Mouse (Mus musculus): ENCODE data around the gene Spon1. TPM values are rescaled to one million over a fixed set of nuclear protein-coding genes. Genes with fewer than 3 reads are reported as not detected.

Spon1 gene
- polyA plus RNA-seq, 2 experiments, result 9.0 to 13.8 TPM

DNA sequence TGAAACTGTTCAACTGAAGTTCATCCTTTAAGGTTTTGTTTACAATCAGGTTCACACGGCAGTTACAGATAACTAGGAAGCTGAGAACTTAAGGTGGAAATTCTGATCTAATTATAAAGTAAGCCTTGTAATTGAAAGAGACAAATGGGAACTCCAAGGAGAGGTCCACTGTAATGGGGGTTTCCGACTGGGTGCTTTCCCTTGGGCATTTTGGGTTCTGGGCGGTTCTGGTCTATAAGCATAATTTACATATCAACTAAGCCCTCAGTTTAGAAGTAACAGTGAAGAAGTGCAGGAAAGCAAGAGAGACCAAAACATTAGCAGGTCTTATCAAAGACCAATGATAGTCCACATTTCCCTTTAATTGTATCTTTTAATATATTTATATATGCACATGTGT is 318.0 kb downstream of the Spon1 start:
- Histone ChIP-seq H3K27me3 (ENCODE audit: control insufficient read depth, insufficient read depth, low read length) (no peaks in the 10 kb centered on the region), H3K9ac (ENCODE audit: low read depth, low read length, severe bottlenecking) (no peak overlapping the region), H3K9me3 (ENCODE audit: control insufficient read depth, low read length) (no peaks in the 10 kb centered on the region), H3K4me3 (replicated peaks; ENCODE audit: low read length) (no peak overlapping the region), H3K4me1 (ENCODE audit: control insufficient read depth, insufficient read depth, low read length) (peaks cover 9% of the 10 kb centered on the region; the same call in 1 of the 2 replicates), H3K27ac (replicated peaks; ENCODE audit: low read depth, low read length) (no peak overlapping the region), H3K4me2 (replicated peaks; ENCODE audit: low read depth, low read length, severe bottlenecking) (no peak overlapping the region), H3K36me3 (ENCODE audit: control insufficient read depth, insufficient read depth, low read length) (no peaks in the 10 kb centered on the region)
- WGBS, result 68% methylated on average over 3 of the region's 3 CpGs
- no peak for ATAC-seq (ENCODE audit: low FRiP score, low read depth)
- no peak for DNase-seq (ENCODE audit: low spot score)
- TF ChIP-seq POLR2A (IDR thresholded peaks at IDR 0.05; ENCODE audit: borderline replicate concordance, extremely low read depth, insufficient read depth, insufficient read length), result no peak

- H3K9me3 ChIP-seq (ENCODE audit: control insufficient read depth, low read length), result no peaks in the 10 kb centered on the region
- H3K27ac ChIP-seq (replicated peaks; ENCODE audit: low read depth, low read length), result no peak overlapping the region
- no peak for TF ChIP-seq POLR2A (IDR thresholded peaks at IDR 0.05; ENCODE audit: borderline replicate concordance, extremely low read depth, insufficient read depth, insufficient read length)
- peaks cover 9% of the 10 kb centered on the region; the same call in 1 of the 2 replicates for H3K4me1 ChIP-seq (ENCODE audit: control insufficient read depth, insufficient read depth, low read length)
- H3K27me3 ChIP-seq (ENCODE audit: control insufficient read depth, insufficient read depth, low read length), result no peaks in the 10 kb centered on the region
- DNase-seq (ENCODE audit: low spot score) (no peak), ATAC-seq (ENCODE audit: low FRiP score, low read depth) (no peak)
- no peak overlapping the region for H3K4me2 ChIP-seq (replicated peaks; ENCODE audit: low read depth, low read length, severe bottlenecking)
- 74% methylated on average over 6 of the region's 6 CpGs for WGBS
- H3K9ac ChIP-seq (ENCODE audit: low read depth, low read length, severe bottlenecking), result no peak overlapping the region
- no peak overlapping the region for H3K4me3 ChIP-seq (replicated peaks; ENCODE audit: low read length)
- no peaks in the 10 kb centered on the region for H3K36me3 ChIP-seq (ENCODE audit: control insufficient read depth, insufficient read depth, low read length)
These were observed 320.4 kb downstream of the Spon1 start for GRCm38 (mm10) chr7:114086021-114086710.

- TF ChIP-seq POLR2A (IDR thresholded peaks at IDR 0.05; ENCODE audit: borderline replicate concordance, extremely low read depth, insufficient read depth, insufficient read length), result no peak
- no peak overlapping the region for H3K4me3 ChIP-seq (replicated peaks; ENCODE audit: low read length)
- WGBS, result 49% methylated on average over 6 of the region's 6 CpGs
- peaks cover 7% of the 10 kb centered on the region; the same call in 1 of the 2 replicates for H3K4me1 ChIP-seq (ENCODE audit: control insufficient read depth, insufficient read depth, low read length)
- ATAC-seq (ENCODE audit: low FRiP score, low read depth) (no peak), DNase-seq (ENCODE audit: low spot score) (no peak)
- no peaks in the 10 kb centered on the region for H3K27me3 ChIP-seq (ENCODE audit: control insufficient read depth, insufficient read depth, low read length)
- H3K9me3 ChIP-seq (ENCODE audit: control insufficient read depth, low read length), result no peaks in the 10 kb centered on the region
- no peak overlapping the region for H3K9ac ChIP-seq (ENCODE audit: low read depth, low read length, severe bottlenecking)
- H3K36me3 ChIP-seq (ENCODE audit: control insufficient read depth, insufficient read depth, low read length), result no peaks in the 10 kb centered on the region
- no peak overlapping the region for H3K27ac ChIP-seq (replicated peaks; ENCODE audit: low read depth, low read length)
- H3K4me2 ChIP-seq (replicated peaks; ENCODE audit: low read depth, low read length, severe bottlenecking), result no peak overlapping the region
These were observed 321.5 kb downstream of the Spon1 start for GRCm38 (mm10) chr7:114087341-114087740.

GRCm38 (mm10) chr7:114087986-114088385 is 322.2 kb downstream of the Spon1 start:
- no peak overlapping the region for H3K4me3 ChIP-seq (replicated peaks; ENCODE audit: low read length)
- 12% methylated on average over 11 of the region's 11 CpGs for WGBS
- H3K9me3 ChIP-seq (ENCODE audit: control insufficient read depth, low read length), result no peaks in the 10 kb centered on the region
- H3K27me3 ChIP-seq (ENCODE audit: control insufficient read depth, insufficient read depth, low read length), result no peaks in the 10 kb centered on the region
- ATAC-seq (ENCODE audit: low FRiP score, low read depth), result no peak
- H3K4me2 ChIP-seq (replicated peaks; ENCODE audit: low read depth, low read length, severe bottlenecking), result no peak overlapping the region
- H3K27ac ChIP-seq (replicated peaks; ENCODE audit: low read depth, low read length), result no peak overlapping the region
- H3K9ac ChIP-seq (ENCODE audit: low read depth, low read length, severe bottlenecking), result no peak overlapping the region
- H3K4me1 ChIP-seq (ENCODE audit: control insufficient read depth, insufficient read depth, low read length), result peaks cover 7% of the 10 kb centered on the region; the same call in 1 of the 2 replicates
- TF ChIP-seq POLR2A (IDR thresholded peaks at IDR 0.05; ENCODE audit: borderline replicate concordance, extremely low read depth, insufficient read depth, insufficient read length), result no peak
- DNase-seq (ENCODE audit: low spot score), result no peak
- no peaks in the 10 kb centered on the region for H3K36me3 ChIP-seq (ENCODE audit: control insufficient read depth, insufficient read depth, low read length)

DNA sequence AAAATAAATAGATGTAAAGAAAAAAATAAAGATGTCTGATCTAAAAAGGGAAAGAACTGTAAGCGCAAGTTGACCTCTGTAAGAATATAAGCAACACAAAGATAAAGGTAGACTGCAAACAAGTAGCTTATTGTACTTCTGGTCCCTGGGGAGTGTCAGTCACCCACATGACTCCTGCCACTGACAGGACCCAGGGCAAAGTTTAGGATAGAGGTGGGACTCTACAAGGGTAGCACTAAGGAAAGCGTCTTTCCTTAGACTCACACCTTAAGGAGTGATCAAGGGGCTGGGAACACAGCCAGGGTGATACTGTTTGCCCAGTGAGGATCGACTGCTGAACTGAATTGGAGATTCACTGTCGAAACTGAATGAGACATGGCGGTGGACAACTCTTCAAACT is 323.1 kb downstream of the Spon1 start:
- ATAC-seq (ENCODE audit: low FRiP score, low read depth) (no peak), DNase-seq (ENCODE audit: low spot score) (no peak)
- no peak for TF ChIP-seq POLR2A (IDR thresholded peaks at IDR 0.05; ENCODE audit: borderline replicate concordance, extremely low read depth, insufficient read depth, insufficient read length)
- Histone ChIP-seq H3K4me1 (ENCODE audit: control insufficient read depth, insufficient read depth, low read length) (peaks cover 7% of the 10 kb centered on the region; the same call in 1 of the 2 replicates), H3K9ac (ENCODE audit: low read depth, low read length, severe bottlenecking) (no peak overlapping the region), H3K27ac (replicated peaks; ENCODE audit: low read depth, low read length) (no peak overlapping the region), H3K36me3 (ENCODE audit: control insufficient read depth, insufficient read depth, low read length) (no peaks in the 10 kb centered on the region), H3K9me3 (ENCODE audit: control insufficient read depth, low read length) (no peaks in the 10 kb centered on the region), H3K4me3 (replicated peaks; ENCODE audit: low read length) (no peak overlapping the region), H3K27me3 (ENCODE audit: control insufficient read depth, insufficient read depth, low read length) (no peaks in the 10 kb centered on the region), H3K4me2 (replicated peaks; ENCODE audit: low read depth, low read length, severe bottlenecking) (no peak overlapping the region)
- WGBS, result 54% methylated on average over 5 of the region's 5 CpGs

All from limb, embryonic 14.5 days (tissue).